Mouse (Mus musculus) cerebellum, postnatal 10 days (tissue): ENCODE results near the gene Ndufb11.

ENCODE experiments used
- DNase-seq, 2 experiments: peaks; one replicate each; pipeline ENCODE4 v3.0.0; 2021; ENCODE audit warnings: mixed read lengths in 2 of 2

Ndufb11 gene

GRCm38 (mm10) chrX:20617176-20617902 is at the start of gene Ndufb11, which contains the start of gene Rbm10:
TSS of gene Ndufb11 (minus strand) at chrX:20617619.
TSS of gene Rbm10 (plus strand) at chrX:20617503.
- DNase-seq, result peak; percentile 79 to 86

- peak; percentile 34 to 55 for DNase-seq
These were observed 46.0 kb upstream of the Ndufb11 start for GRCm38 (mm10) chrX:20663444-20663790.

- DNase-seq, result peak; percentile 88 to 93
These were observed 45.5 kb upstream of the Ndufb11 start for GRCm38 (mm10) chrX:20662716-20663443.

GRCm38 (mm10) chrX:20662317-20662715 is 44.9 kb upstream of the Ndufb11 start:
- no peak for DNase-seq

- DNase-seq, result peak in 1 of 2 experiments; percentile 13
These were observed 41.5 kb upstream of the Ndufb11 start for GRCm38 (mm10) chrX:20658891-20659406.

- peak; percentile 84 to 91 for DNase-seq
These were observed 40.7 kb upstream of the Ndufb11 start, which contains the start of gene Uba1 for GRCm38 (mm10) chrX:20658026-20658652. TSS of gene Uba1 (plus strand) at chrX:20658326.

DNA sequence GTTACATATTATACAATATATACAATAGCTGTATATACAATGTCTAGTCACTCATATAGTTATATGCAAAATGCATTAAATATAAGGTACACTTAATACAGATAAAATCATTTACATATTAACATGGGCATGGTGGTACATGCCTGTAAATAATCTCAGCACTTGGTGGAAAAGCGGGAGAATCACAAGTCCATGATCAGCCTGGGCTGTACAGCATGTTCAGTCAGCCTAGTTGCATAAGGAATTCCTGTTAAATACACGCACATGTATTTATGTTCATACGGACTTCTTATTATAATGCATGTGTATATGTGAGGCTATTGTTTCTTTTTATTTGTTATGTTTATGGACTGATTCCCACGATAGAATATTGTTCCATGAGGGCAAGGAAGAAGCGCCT is 40.2 kb upstream of the Ndufb11 start:
- no peak for DNase-seq

GRCm38 (mm10) chrX:20644780-20645179 is 27.4 kb upstream of the Ndufb11 start:
- no peak for DNase-seq

DNA sequence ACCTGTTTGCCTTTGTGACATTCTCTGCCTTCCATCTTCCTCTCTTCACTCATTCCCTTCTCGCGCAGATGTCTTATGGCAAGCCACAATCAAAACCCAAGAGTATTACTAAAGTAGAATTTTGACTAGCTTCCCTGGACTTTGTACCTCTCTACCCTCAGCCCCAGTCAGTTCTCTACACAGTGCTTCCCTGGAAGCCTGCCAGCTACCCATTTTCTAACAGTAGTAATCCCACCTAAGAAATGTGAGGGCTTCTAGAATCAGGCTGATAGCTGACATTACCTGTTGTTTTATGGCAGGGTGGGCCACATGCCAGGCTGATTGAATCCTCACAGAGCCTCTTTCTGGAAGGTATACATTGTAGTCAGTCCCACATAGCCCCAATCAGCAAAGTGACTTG is 20.7 kb upstream of the Ndufb11 start:
- no peak for DNase-seq

GRCm38 (mm10) chrX:20617903-20618399 is 532 bp upstream of the Ndufb11 start:
- peak; percentile 72 to 75 for DNase-seq

DNA sequence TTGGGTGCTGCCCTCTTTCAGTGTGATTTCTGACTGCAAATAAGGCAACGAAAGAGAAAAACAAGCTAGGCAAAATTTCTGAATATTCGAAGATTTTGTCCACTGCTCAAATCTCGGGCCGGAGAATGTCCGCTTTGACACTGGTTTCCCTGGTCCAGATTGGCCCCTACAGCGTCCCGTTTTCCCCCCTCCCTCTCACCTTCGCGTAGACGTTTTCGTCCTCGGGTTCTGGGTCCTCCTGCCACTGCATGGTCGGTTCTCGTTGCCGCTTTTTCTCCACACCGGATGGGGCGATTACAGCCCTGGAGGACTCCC is 601 bp downstream of the Ndufb11 start:
- peak in 1 of 2 experiments; percentile 75 for DNase-seq

DNA sequence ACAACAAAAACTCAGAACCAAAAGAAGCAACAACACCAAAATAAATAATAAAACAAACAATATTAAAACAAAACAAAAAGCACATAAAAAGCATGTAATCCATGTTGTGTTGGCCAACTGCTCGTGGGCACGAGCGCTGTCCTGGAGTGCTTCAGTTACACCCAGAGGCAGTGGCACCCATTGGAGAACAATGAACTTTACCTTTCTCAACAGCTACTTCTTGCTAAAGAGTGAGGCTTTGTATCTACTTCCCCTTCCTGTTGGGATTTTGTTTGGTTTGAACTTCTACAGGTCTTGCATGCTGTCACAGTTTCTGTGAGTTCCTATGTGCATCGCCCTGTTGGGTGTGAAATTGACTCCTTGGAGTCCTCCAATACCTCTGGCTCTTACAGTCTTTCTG is 8.9 kb downstream of the Ndufb11 start:
- DNase-seq, result no peak

DNA sequence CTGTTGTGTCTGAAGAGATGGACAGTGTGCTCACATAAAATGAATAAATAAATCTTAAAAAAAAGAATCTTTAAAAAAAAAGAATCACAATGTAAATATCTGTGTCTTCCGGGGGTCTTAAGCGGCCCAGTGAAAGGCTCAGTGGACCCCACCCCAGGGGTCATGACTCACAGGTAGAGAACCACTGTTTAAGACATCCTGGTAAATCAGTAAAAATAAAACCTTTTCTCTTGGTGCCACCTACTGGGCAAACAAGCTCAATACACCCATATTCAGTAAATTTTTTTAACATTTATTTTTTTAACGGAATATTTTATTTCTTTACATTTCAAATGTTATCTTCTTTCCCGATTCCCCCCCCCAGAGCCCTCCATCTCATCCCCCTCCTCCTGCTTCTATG is 29.5 kb downstream of the Ndufb11 start:
- DNase-seq, result peak; percentile 28

DNA sequence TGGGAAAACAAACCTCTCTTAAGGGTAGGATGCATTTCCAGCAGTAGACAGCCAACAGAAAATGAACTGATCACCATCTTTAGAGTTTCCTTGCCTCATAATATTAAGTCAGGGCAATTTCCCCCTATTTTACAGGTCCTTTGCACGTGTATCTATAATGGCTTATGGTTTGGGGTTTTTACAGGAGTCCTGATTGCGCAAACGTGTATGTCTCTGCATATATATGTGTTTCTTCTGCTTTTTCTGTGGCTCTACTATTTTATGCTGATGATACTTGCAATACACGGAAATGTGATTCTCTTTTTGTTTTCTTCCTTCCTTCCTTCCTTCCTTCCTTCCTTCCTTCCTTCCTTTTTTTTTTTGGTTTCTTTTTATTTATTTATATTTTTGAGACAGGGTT is 43.5 kb downstream of the Ndufb11 start:
- no peak for DNase-seq

GRCm38 (mm10) chrX:20572683-20573082 is 44.7 kb downstream of the Ndufb11 start:
- DNase-seq, result peak in 1 of 2 experiments; percentile 36

DNA sequence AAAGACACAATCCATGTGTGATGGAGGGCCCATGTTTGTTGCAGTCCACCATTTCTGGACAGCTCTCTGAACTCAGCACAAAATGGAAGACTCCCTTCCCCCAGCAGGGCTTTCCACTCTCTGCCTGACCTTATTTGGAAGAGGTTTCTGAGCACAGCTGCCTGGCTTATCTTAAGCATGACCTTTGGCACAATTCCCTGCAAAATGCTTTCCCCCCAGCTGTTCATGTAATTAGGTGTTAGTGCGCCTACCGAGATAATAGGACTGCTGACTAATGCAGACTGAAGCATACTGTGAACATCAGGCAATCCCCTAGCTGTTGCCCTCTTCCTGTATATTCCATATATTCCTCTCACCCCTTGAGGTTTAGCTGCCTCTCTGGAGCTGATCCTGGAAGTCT is 46.4 kb downstream of the Ndufb11 start:
- DNase-seq, result no peak
